Mouse (Mus musculus) embryonic facial prominence, embryonic 10.5 days (tissue): ENCODE measurements around the gene Fchsd2. TPM values are rescaled to one million over a fixed set of nuclear protein-coding genes. Genes with fewer than 3 reads are reported as not detected.

ENCODE experiments used
- DNase-seq: peaks from one replicate; pipeline ENCODE4 v3.0.0-alpha.2; 2017; ENCODE audit warnings: low spot score
- H3K27ac ChIP-seq: fragments of 300-500 bp; sonication (generic); replicated peaks from 2 replicates; pipeline ENCODE4 v1.5.1; 2016; ENCODE audit warnings: mild to moderate bottlenecking
- H3K27me3 ChIP-seq: fragments of 300-500 bp; sonication (generic); replicated peaks from 2 replicates; pipeline ENCODE4 v1.6.1; 2016; ENCODE audit warnings: low read depth, mild to moderate bottlenecking; ENCODE audit not compliant: poor library complexity, severe bottlenecking
- H3K36me3 ChIP-seq: fragments of 300-500 bp; sonication (generic); replicated peaks from 2 replicates; pipeline ENCODE4 v1.6.1; 2016; ENCODE audit warnings: mild to moderate bottlenecking, moderate library complexity
- H3K4me1 ChIP-seq: fragments of 300-500 bp; sonication (generic); 2 replicates; pipeline ENCODE4 v1.6.1; 2016
- H3K4me3 ChIP-seq: fragments of 300-500 bp; sonication (generic); 2 replicates; pipeline ENCODE4 v1.5.1; 2016; ENCODE audit warnings: mild to moderate bottlenecking, moderate library complexity
- H3K9me3 ChIP-seq: fragments of 300-500 bp; sonication (generic); 2 replicates; pipeline ENCODE4 v1.6.1; 2016; ENCODE audit warnings: mild to moderate bottlenecking
- WGBS: fragments of 180-500 bp; shearing (Covaris S2); methylation state at CpG from one replicate; pipeline ENCODE4 v1.1.7; 2016; 5-methylcytosine and 5-hydroxymethylcytosine counted together
- polyA plus RNA-seq: library from polyadenylated mRNA; unstranded; fragments of >200 nt; fragmentation: Nextera tagmentation; extraction: Ambion mirVana; gene quantifications from 2 replicates; pipeline ENCODE4 v1.2.1, GENCODE M21; 2016

The Fchsd2 gene
- polyA plus RNA-seq = 18.7 and 20.9 TPM in 2 replicates

DNA sequence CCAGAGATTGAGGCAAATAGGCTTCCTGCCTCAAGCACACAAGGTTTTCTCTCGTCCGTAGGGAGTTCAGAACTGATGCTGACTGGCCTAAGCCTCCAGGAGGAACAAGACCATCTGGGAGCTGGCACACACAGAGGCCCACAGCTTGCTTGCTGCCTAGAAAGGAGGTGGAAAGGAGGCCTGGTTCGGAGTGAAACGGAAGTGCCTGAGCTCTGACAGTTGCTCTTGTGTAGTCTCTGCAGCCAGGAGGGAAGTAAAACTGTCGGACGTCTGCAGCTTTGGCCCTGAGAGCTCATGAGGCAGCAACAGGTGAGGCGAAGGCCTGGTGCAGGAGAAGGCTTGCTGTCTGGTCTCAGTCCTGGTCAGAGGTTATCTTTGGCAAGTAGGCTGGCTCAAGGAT lies at the start of gene Fchsd2:
TSS of gene Fchsd2 (plus strand) at position 246 of the 400 bp plus-strand sequence.
- no peak for DNase-seq
- Histone ChIP-seq H3K27ac (no peak within 1 kb of the TSS; the same call in 1 of the 2 replicates), H3K9me3 (no peaks in the 10 kb centered on the region), H3K4me1 (0 out of 2 replicates have a peak, but pooled peaks cover 7% of the 10 kb centered on the region), H3K27me3 (no peaks in the 10 kb centered on the region), H3K36me3 (no peaks in the 10 kb centered on the region), H3K4me3 (no peak within 1 kb of the TSS)
- WGBS = 72% methylated on average over 7 of the region's 7 CpGs

DNA sequence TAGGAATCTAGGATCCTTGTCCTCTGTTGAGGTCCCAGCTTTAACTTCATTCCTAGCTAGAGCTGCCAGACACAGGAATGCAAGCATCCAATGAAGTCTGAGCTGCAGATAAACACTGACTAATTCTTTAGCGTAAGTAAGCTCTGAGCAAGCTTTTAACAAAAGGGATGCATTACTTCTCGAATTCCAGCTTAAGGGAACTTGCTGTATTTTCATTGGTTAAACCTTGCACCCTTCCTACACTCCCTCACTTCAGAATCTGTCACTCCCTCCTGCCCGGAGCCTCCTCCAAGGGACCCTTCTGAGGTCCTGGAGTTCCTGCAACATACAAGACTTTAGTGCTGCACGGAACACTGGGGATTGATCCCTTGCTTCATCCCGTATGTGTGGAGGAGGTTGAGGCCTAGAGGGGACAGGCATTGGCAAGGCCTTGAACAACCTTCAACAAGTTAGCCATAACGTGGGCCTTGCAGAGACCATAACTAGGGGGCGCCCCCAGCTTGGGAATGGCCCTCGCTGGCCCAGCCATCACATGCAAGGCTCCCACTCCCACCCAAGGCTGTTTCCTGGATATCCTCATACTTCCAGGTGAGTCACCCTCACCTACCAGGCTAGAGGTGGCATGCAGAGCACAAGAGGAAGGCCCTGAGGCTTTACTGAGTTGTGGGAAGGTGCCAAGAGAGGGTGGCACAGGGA lies 48.7 kb upstream of the Fchsd2 start:
- H3K4me3 ChIP-seq = no peak overlapping the region
- no peak for DNase-seq
- no peaks in the 10 kb centered on the region for H3K27me3 ChIP-seq
- H3K27ac ChIP-seq = 0 out of 2 replicates have a peak overlapping the region, but pooled peaks have one; percentile 21
- WGBS = 63% methylated on average over 8 of the region's 8 CpGs
- H3K9me3 ChIP-seq = no peaks in the 10 kb centered on the region
- H3K4me1 ChIP-seq = peaks cover 17% of the 10 kb centered on the region
- no peaks in the 10 kb centered on the region for H3K36me3 ChIP-seq

- no peaks in the 10 kb centered on the region for H3K27me3 ChIP-seq
- no peak overlapping the region for H3K27ac ChIP-seq
- H3K4me3 ChIP-seq = no peak overlapping the region
- no peaks in the 10 kb centered on the region for H3K36me3 ChIP-seq
- 78% methylated on average over 5 of the region's 5 CpGs for WGBS
- H3K9me3 ChIP-seq = no peaks in the 10 kb centered on the region
- DNase-seq = no peak
- H3K4me1 ChIP-seq = peaks cover 30% of the 10 kb centered on the region
Observed at GRCm38 (mm10) chr7:101048247-101048646, 44.4 kb upstream of the Fchsd2 start.

- peaks cover 24% of the 10 kb centered on the region for H3K4me1 ChIP-seq
- WGBS = 77% methylated on average over 7 of the region's 7 CpGs
- no peaks in the 10 kb centered on the region for H3K36me3 ChIP-seq
Observed at GRCm38 (mm10) chr7:101049326-101050087, 43.2 kb upstream of the Fchsd2 start.

DNA sequence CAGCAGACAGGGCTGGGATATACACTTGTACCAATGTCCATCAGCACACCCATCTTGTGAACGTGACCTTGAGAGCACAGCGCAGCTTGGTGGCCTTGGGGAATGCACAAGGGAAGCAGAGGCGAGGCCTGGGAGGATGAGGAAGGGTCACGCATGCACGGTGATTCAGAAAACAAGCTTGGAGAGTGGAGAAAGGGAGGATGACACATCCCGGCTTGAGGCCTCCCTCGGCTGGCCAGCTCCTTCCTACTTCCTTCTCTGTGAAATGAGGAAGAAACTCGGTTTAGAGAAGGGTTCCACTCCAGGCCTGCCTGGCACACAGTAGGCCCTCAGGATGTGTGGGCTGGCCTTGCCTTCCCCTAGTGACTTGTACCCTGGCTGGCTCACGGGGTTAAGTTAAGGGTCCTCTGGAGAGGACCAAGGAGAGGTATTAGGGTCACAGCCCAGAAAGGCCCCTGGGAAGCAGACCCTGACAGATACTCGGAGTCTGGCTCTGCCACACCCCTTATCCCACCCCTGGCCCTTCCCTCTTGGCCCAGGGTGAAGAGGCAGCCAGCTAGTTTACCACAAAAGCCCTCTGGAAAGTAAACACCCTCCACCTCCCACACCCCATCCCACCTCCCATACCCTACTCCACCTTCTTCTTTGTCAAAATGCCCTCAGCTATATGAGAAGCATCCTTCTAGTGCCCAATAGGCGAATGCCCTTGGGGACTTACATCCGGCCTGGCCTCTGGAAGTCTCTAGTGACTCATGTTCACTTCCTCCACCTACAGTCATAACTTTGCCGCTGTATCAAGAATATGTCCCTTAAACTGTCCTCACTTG lies 41.7 kb upstream of the Fchsd2 start:
- DNase-seq = no peak
- no peaks in the 10 kb centered on the region for H3K9me3 ChIP-seq
- H3K27ac ChIP-seq = no peak overlapping the region
- H3K4me3 ChIP-seq = no peak overlapping the region
- no peaks in the 10 kb centered on the region for H3K36me3 ChIP-seq
- WGBS = 74% methylated on average over 13 of the region's 13 CpGs
- no peaks in the 10 kb centered on the region for H3K27me3 ChIP-seq
- peaks cover 24% of the 10 kb centered on the region for H3K4me1 ChIP-seq

More at GRCm38 (mm10) chr7:101049326-101050087, 43.2 kb upstream of the Fchsd2 start:
- Histone ChIP-seq H3K4me3 (no peak overlapping the region), H3K27me3 (no peaks in the 10 kb centered on the region), H3K27ac (no peak overlapping the region), H3K9me3 (no peaks in the 10 kb centered on the region)
- no peak for DNase-seq

- Histone ChIP-seq H3K4me3 (no peak overlapping the region), H3K9me3 (no peaks in the 10 kb centered on the region), H3K36me3 (no peaks in the 10 kb centered on the region), H3K27ac (peak overlapping the region; percentile 45; the same call in 1 of the 2 replicates), H3K4me1 (peaks cover 24% of the 10 kb centered on the region), H3K27me3 (no peaks in the 10 kb centered on the region)
- WGBS = 22% methylated on average over 11 of the region's 11 CpGs
- peak; percentile 73 for DNase-seq
Observed at GRCm38 (mm10) chr7:101051551-101052221, 41.0 kb upstream of the Fchsd2 start.

DNA sequence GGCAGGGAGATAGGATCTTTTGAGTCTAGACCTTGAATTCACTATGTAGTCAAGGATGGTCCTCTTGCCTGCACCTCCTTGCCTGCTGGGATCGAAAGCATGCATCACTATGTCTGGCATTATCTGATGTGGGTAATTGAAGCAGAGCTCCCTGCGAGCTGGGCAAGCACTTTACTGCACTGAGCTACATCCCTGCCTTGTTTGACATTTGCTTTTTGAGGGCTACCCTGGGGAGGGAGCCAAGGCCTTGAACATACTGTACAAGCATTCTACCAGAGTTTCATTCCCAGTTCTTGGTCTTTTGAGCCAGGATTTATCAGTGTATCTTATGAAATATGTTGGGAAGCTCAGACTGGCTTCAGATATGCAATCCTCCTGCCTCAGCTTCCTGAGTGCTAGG lies 39.5 kb upstream of the Fchsd2 start:
- 62% methylated on average over 2 of the region's 2 CpGs for WGBS
- Histone ChIP-seq H3K27ac (no peak overlapping the region), H3K9me3 (no peaks in the 10 kb centered on the region), H3K4me3 (no peak overlapping the region), H3K27me3 (no peaks in the 10 kb centered on the region), H3K4me1 (peaks cover 23% of the 10 kb centered on the region), H3K36me3 (no peaks in the 10 kb centered on the region)
- DNase-seq = no peak

- 60% methylated on average over 4 of the region's 4 CpGs for WGBS
- peaks cover 12% of the 10 kb centered on the region for H3K27me3 ChIP-seq
- no peak for DNase-seq
- H3K4me1 ChIP-seq = peaks cover 17% of the 10 kb centered on the region
- no peak overlapping the region for H3K27ac ChIP-seq
- H3K4me3 ChIP-seq = no peak overlapping the region
- no peaks in the 10 kb centered on the region for H3K36me3 ChIP-seq
- no peaks in the 10 kb centered on the region for H3K9me3 ChIP-seq
Observed at GRCm38 (mm10) chr7:101057309-101057708, 35.4 kb upstream of the Fchsd2 start.

GRCm38 (mm10) chr7:101059188-101059587 lies 33.5 kb upstream of the Fchsd2 start:
- H3K27me3 ChIP-seq = peaks cover 14% of the 10 kb centered on the region
- DNase-seq = no peak
- 90% methylated on average over 5 of the region's 5 CpGs for WGBS

GRCm38 (mm10) chr7:101060476-101060875 lies 32.2 kb upstream of the Fchsd2 start:
- Histone ChIP-seq H3K4me1 (peaks cover 17% of the 10 kb centered on the region), H3K27me3 (peaks cover 14% of the 10 kb centered on the region), H3K9me3 (no peaks in the 10 kb centered on the region), H3K27ac (no peak overlapping the region), H3K4me3 (no peak overlapping the region), H3K36me3 (no peaks in the 10 kb centered on the region)
- no peak for DNase-seq
- WGBS = 66% methylated on average over 5 of the region's 5 CpGs

More at GRCm38 (mm10) chr7:101059188-101059587, 33.5 kb upstream of the Fchsd2 start:
- Histone ChIP-seq H3K27ac (no peak overlapping the region), H3K4me3 (no peak overlapping the region), H3K9me3 (no peaks in the 10 kb centered on the region), H3K4me1 (peaks cover 17% of the 10 kb centered on the region), H3K36me3 (no peaks in the 10 kb centered on the region)

GRCm38 (mm10) chr7:101061381-101061780 lies 31.3 kb upstream of the Fchsd2 start:
- Histone ChIP-seq H3K4me1 (peaks cover 17% of the 10 kb centered on the region), H3K9me3 (no peaks in the 10 kb centered on the region), H3K36me3 (no peaks in the 10 kb centered on the region), H3K4me3 (peak overlapping the region; percentile 33; the same call in 1 of the 2 replicates), H3K27ac (no peak overlapping the region), H3K27me3 (peaks cover 14% of the 10 kb centered on the region)
- WGBS = 8% methylated on average over 17 of the region's 17 CpGs
- peak; percentile 86 for DNase-seq

DNA sequence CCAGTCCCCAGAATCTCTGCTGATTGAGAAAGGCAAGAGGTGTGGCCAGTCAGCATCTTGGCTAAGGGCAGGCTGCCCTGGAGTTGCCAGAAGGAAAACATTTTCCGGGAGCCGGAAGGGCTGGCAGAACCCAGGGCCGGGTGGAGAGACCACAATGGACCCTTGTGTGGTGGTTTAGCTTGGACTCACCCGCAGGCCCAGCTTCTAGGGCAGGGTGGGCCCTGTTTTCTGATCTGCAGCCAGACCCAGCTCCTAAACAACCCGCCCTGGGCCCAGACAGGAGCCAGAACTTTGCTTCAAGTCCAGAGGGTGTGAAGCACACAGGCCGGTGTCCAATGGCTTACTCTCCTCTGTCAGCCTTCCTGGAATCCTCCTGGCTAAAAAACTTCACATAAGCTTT lies 30.4 kb upstream of the Fchsd2 start:
- Histone ChIP-seq H3K4me3 (no peak overlapping the region), H3K36me3 (no peaks in the 10 kb centered on the region), H3K9me3 (no peaks in the 10 kb centered on the region), H3K27ac (no peak overlapping the region), H3K27me3 (peaks cover 14% of the 10 kb centered on the region), H3K4me1 (peaks cover 17% of the 10 kb centered on the region)
- no peak for DNase-seq
- 66% methylated on average over 6 of the region's 6 CpGs for WGBS
